Comparison of ENCODE assay signal across 19 mouse cellular contexts in the genomic region with DNA sequence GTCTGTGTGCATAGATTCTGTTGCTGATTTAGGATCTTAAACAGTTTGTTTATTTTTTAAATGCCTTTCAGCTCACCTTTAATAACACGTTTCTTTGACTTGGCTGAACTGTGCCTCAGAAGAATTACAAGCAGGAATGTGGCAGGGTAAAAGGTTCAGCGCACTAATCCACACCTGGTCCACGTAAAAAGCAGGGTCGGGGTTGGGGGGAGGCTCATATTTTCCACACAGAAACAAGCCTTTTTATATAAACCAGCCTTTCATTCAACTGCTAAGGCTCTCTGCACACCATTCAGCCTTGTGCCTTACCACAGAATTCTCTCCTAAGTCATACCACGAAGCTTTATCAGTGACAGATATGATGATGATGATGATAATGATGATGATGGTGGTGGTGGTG.
"Had no signal": no experiment of that assay in that cellular context is flagged by ENCODE, and none has a peak within 500 bp of the region (broad histone marks: within the 10 kb centered on the region; RNA-seq: fewer than 3 reads in every experiment).

No protein-coding gene starts in this region.

- H3K27me3 ChIP-seq: liver, embryonic 13.5 days; midbrain, embryonic 12.5 days; neural tube, embryonic 13.5 days had no signal

- H3K9ac ChIP-seq: liver, embryonic 13.5 days; midbrain, embryonic 12.5 days; neural tube, embryonic 13.5 days had no signal

- H3K9me3 ChIP-seq: liver, embryonic 13.5 days; midbrain, embryonic 12.5 days; neural tube, embryonic 13.5 days had no signal

- H3K36me3 ChIP-seq: liver, embryonic 13.5 days; midbrain, embryonic 12.5 days; neural tube, embryonic 13.5 days had no signal

- DNase-seq: kidney, adult 18-20 months; kidney, adult 9 months; kidney, postnatal 14 days; kidney, postnatal 4 days; left cerebral cortex, postnatal 4 days; liver, embryonic 13.5 days; lung, adult 2 months; lung, postnatal 14 days; lung, postnatal 4 days; retina, postnatal 1 day; right cerebral cortex, postnatal 25 days; spleen, adult 18-20 months; thymus, adult 2 months; thymus, postnatal 14 days; thymus, postnatal 4 days had no signal

- H3K27ac ChIP-seq: liver, embryonic 13.5 days; midbrain, embryonic 12.5 days; neural tube, embryonic 13.5 days had no signal

- ATAC-seq: midbrain, embryonic 16.5 days had no signal

- H3K4me2 ChIP-seq: liver, embryonic 13.5 days; midbrain, embryonic 12.5 days; neural tube, embryonic 13.5 days had no signal

- H3K4me3 ChIP-seq: liver, embryonic 13.5 days; midbrain, embryonic 12.5 days; myocyte; neural tube, embryonic 13.5 days had no signal
